Mouse (Mus musculus) small intestine, adult 10 weeks (tissue): ENCODE measurements around the gene Tex16. TPM values are rescaled to one million over a fixed set of nuclear protein-coding genes. Genes with fewer than 3 reads are reported as not detected.

ENCODE experiments used
- polyA plus RNA-seq: library from polyadenylated mRNA; stranded (reverse); fragments of 350-450 nt; fragmentation: Illumina TruSeq; extraction: RNeasy Lipid Tissue Mini Kit (QIAGEN cat#74804); gene quantifications from one replicate; pipeline ENCODE4 v1.2.3, GENCODE M21; 2014; ENCODE audit warnings: low replicate concordance

The Tex16 gene
- polyA plus RNA-seq, result not detected

GRCm38 (mm10) chrX:112010707-112011106, at the start of gene Tex16:
Gene Tex16 (plus strand): TSS chrX:112011007.

Other genes starting within 250 kb of the Tex16 start
- gene Gm45194, start 119.6 kb upstream of the Tex16 start, polyA plus RNA-seq, result not detected
- not detected for gene 4933403O08Rik, start 228.0 kb downstream of the Tex16 start, polyA plus RNA-seq